Mouse (Mus musculus): ENCODE measurements around the gene Sgsm1. TPM values are rescaled to one million over a fixed set of nuclear protein-coding genes. Genes with fewer than 3 reads are reported as not detected.

Gene Sgsm1
- polyA plus RNA-seq, 1 experiment from 2014 or later, result 21.1 TPM

DNA sequence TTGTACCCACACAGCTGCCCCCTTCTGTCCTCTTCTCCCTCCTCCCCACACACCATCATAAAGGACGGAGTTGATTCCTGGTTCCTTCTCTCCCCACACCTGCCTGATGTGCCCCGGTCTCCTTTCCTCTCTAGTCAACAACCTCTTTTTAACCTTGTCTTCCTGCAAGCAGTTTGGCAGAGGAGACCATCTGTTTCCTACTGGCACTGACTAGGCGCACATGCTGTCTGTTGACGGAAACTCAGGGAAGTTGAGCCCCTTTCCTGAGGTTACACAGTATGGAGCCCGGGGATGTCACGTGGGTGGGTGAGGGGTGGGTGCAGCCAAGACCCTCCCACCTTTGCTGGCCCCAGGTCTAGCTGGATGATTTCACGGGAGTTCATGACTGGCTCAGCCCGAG lies 17.8 kb downstream of the Sgsm1 start:
- H3K27ac ChIP-seq (replicated peaks), result no peak overlapping the region
- H3K4me1 ChIP-seq (replicated peaks), result peaks cover 16% of the 10 kb centered on the region; the same call in 1 of the 2 replicates
- no peak overlapping the region for H3K4me2 ChIP-seq
- peaks cover 16% of the 10 kb centered on the region; the same call in 1 of the 2 replicates for H3K27me3 ChIP-seq
- ATAC-seq (ENCODE audit: low FRiP score, low read depth), result no peak
- no peak overlapping the region for H3K4me3 ChIP-seq
- H3K36me3 ChIP-seq, result no peaks in the 10 kb centered on the region
- H3K9me3 ChIP-seq, result no peaks in the 10 kb centered on the region
- WGBS, result 55% methylated on average over 8 of the region's 8 CpGs
- no peak overlapping the region for H3K9ac ChIP-seq

GRCm38 (mm10) chr5:113292179-113292578 lies 18.4 kb downstream of the Sgsm1 start:
- peaks cover 17% of the 10 kb centered on the region; the same call in 1 of the 2 replicates for H3K27me3 ChIP-seq
- H3K9ac ChIP-seq, result no peak overlapping the region
- peaks cover 20% of the 10 kb centered on the region for H3K4me1 ChIP-seq (replicated peaks)
- H3K4me2 ChIP-seq, result no peak overlapping the region
- no peak overlapping the region for H3K27ac ChIP-seq (replicated peaks)
- no peak for ATAC-seq (ENCODE audit: low FRiP score, low read depth)
- H3K4me3 ChIP-seq, result no peak overlapping the region
- H3K36me3 ChIP-seq, result no peaks in the 10 kb centered on the region
- H3K9me3 ChIP-seq, result no peaks in the 10 kb centered on the region
- 22% methylated on average over 8 of the region's 8 CpGs for WGBS

DNA sequence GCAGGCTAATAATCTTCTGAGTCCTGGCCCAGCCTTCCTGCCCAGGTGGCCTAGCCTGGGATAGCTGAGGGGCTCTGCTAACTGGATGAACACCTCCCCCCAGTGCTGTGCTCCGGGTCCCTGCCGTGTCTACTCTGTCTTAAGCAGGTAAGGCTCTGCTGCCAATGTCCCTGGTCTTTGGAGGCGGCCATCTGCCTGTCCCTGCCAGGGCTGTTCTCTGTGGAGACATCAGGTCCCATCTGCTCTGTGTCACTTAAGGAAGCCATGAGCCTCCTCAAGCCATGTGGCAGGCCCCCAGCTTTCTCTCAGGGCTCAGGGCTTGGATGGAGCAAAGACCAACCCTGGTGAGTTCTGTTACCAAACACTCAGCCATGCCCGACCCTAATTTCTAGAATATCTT lies 19.5 kb downstream of the Sgsm1 start:
- peaks cover 26% of the 10 kb centered on the region for H3K4me1 ChIP-seq (replicated peaks)
- no peak overlapping the region for H3K4me3 ChIP-seq
- ATAC-seq (ENCODE audit: low FRiP score, low read depth), result no peak
- H3K36me3 ChIP-seq, result no peaks in the 10 kb centered on the region
- no peak overlapping the region for H3K27ac ChIP-seq (replicated peaks)
- 76% methylated on average over 4 of the region's 4 CpGs for WGBS
- H3K9me3 ChIP-seq, result no peaks in the 10 kb centered on the region
- peaks cover 17% of the 10 kb centered on the region; the same call in 1 of the 2 replicates for H3K27me3 ChIP-seq
- H3K9ac ChIP-seq, result no peak overlapping the region
- no peak overlapping the region for H3K4me2 ChIP-seq

DNA sequence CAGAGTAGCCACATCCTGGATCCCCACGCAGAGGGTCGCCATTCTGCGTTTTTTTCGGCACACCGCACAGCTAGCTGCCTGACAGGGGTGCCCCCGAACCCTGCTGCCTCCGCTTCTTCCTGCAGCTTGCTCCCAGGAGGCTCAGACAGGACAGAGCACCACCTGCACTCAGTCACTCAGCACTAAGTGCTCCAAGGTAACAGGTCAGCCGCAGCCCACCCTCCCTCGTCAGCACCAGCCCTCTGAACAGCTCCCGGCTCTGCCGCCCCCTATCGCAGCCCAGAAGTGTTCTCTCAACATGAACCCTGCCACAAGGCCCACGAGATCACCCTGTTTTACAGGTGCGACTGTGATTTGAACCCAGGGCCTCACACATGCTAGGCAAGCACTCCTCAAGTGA lies 20.4 kb downstream of the Sgsm1 start:
- Histone ChIP-seq H3K4me2 (no peak overlapping the region), H3K27ac (replicated peaks) (no peak overlapping the region)
- no peak for ATAC-seq (ENCODE audit: low FRiP score, low read depth)

GRCm38 (mm10) chr5:113288490-113288889 lies 22.1 kb downstream of the Sgsm1 start:
- H3K36me3 ChIP-seq, result peaks cover 9% of the 10 kb centered on the region
- peaks cover 26% of the 10 kb centered on the region for H3K4me1 ChIP-seq (replicated peaks)
- H3K9ac ChIP-seq, result no peak overlapping the region
- H3K4me2 ChIP-seq, result no peak overlapping the region
- ATAC-seq (ENCODE audit: low FRiP score, low read depth), result no peak
- no peak overlapping the region for H3K27ac ChIP-seq (replicated peaks)
- H3K9me3 ChIP-seq, result no peaks in the 10 kb centered on the region
- 51% methylated on average over 13 of the region's 13 CpGs for WGBS
- H3K4me3 ChIP-seq, result no peak overlapping the region
- peaks cover 17% of the 10 kb centered on the region; the same call in 1 of the 2 replicates for H3K27me3 ChIP-seq

More for the DNA sequence above, 20.4 kb downstream of the Sgsm1 start:
- WGBS, result 42% methylated on average over 14 of the region's 14 CpGs
- Histone ChIP-seq H3K36me3 (peaks cover 3% of the 10 kb centered on the region), H3K9ac (no peak overlapping the region), H3K9me3 (no peaks in the 10 kb centered on the region), H3K27me3 (peaks cover 17% of the 10 kb centered on the region; the same call in 1 of the 2 replicates), H3K4me3 (no peak overlapping the region), H3K4me1 (replicated peaks) (peaks cover 26% of the 10 kb centered on the region)

GRCm38 (mm10) chr5:113287762-113288161 lies 22.8 kb downstream of the Sgsm1 start:
- Histone ChIP-seq H3K27ac (replicated peaks) (no peak overlapping the region), H3K4me3 (no peak overlapping the region), H3K9ac (no peak overlapping the region), H3K4me1 (replicated peaks) (peaks cover 24% of the 10 kb centered on the region), H3K4me2 (no peak overlapping the region), H3K27me3 (peaks cover 17% of the 10 kb centered on the region; the same call in 1 of the 2 replicates), H3K36me3 (peaks cover 9% of the 10 kb centered on the region), H3K9me3 (no peaks in the 10 kb centered on the region)
- 52% methylated on average over 5 of the region's 5 CpGs for WGBS
- ATAC-seq (ENCODE audit: low FRiP score, low read depth), result no peak

DNA sequence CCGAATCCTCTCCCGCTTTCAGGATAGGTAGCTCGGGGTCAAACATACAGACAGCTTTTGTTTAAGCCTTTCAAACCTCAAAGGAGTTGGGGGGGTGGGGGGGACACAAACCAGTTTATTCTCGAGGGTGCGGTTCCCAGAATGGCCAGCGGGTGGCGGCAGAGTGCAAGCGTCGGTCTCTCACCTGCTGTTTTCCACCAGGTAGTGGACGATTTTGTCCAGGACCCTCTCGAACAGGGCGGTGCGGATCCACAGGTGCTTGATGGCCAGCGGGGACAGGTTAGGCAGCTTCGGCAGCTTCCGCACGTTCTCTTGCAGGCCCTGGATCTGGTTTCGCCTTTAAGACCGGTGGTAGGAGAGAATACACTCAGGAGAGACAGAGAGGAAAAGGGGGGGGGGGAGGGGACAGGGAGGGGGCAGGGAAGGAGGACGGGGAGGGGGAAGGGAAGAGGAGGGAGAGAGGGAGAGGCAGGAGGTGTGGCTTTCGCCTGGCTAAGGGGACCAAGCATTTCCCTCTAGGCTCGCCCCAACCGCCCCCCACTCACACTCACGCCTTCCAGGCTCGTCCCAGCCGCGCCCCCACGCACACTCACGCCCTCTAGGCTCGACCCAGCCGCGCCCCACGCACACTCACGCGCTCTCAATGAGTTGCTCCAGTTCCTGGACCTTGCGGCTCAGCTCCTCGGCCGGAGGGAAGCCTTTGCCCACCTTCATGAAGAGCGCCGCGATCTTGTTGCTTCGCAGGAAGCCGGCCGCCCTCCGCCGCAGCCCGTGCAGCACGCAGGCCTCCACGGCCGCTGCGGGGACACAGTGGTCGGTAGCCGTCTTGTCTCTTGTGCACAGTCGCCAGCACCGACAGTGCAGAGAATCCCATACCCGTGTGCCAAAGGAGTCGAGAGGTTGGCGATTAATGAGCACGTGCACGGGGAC lies 23.7 kb downstream of the Sgsm1 start:
- Histone ChIP-seq H3K27me3 (peaks cover 17% of the 10 kb centered on the region; the same call in 1 of the 2 replicates), H3K4me3 (peak overlapping the region; percentile 25), H3K9me3 (no peaks in the 10 kb centered on the region), H3K4me1 (replicated peaks) (peaks cover 15% of the 10 kb centered on the region), H3K27ac (replicated peaks) (no peak overlapping the region), H3K9ac (peak overlapping the region; percentile 27; the same call in 1 of the 2 replicates), H3K4me2 (peak overlapping the region; percentile 49), H3K36me3 (peaks cover 15% of the 10 kb centered on the region)
- peak; percentile 43 for ATAC-seq (ENCODE audit: low FRiP score, low read depth)
- WGBS, result 3% methylated on average over 54 of the region's 60 CpGs

- WGBS, result 80% methylated on average over 11 of the region's 11 CpGs
- Histone ChIP-seq H3K27me3 (peaks cover 17% of the 10 kb centered on the region; the same call in 1 of the 2 replicates), H3K4me1 (replicated peaks) (peaks cover 13% of the 10 kb centered on the region), H3K9me3 (no peaks in the 10 kb centered on the region), H3K36me3 (peaks cover 19% of the 10 kb centered on the region), H3K9ac (no peak overlapping the region), H3K4me3 (no peak overlapping the region), H3K4me2 (no peak overlapping the region), H3K27ac (replicated peaks) (no peak overlapping the region)
- no peak for ATAC-seq (ENCODE audit: low FRiP score, low read depth)
Measured at GRCm38 (mm10) chr5:113286048-113286447, 24.5 kb downstream of the Sgsm1 start.

DNA sequence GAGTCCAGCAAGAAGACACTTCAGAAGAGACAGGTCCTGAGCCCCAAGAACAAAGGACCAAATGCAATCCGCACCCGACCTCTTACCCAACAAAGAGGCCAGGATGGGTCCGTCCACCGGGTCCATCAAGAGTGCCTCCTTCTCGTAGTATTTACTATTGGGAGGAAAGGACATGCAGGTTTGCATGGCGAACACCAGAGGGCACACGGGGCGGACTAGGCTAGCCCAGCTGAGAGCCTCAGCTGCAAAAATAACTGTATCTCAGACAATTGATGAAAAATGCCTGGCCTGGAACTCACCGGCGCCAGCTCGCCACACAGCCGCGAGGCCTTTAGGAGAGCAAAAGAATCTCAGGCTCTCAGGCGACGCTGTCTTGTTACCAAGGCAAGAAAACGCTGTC lies 25.0 kb downstream of the Sgsm1 start:
- no peak for ATAC-seq (ENCODE audit: low FRiP score, low read depth)
- Histone ChIP-seq H3K27ac (replicated peaks) (no peak overlapping the region), H3K4me3 (no peak overlapping the region), H3K4me2 (no peak overlapping the region), H3K27me3 (peaks cover 17% of the 10 kb centered on the region; the same call in 1 of the 2 replicates), H3K36me3 (peaks cover 19% of the 10 kb centered on the region), H3K4me1 (replicated peaks) (peaks cover 11% of the 10 kb centered on the region), H3K9me3 (no peaks in the 10 kb centered on the region), H3K9ac (no peak overlapping the region)
- WGBS, result 57% methylated on average over 16 of the region's 16 CpGs

- Histone ChIP-seq H3K4me3 (no peak overlapping the region), H3K36me3 (peaks cover 22% of the 10 kb centered on the region), H3K4me2 (no peak overlapping the region), H3K27me3 (peaks cover 10% of the 10 kb centered on the region; the same call in 1 of the 2 replicates), H3K9me3 (no peaks in the 10 kb centered on the region), H3K9ac (no peak overlapping the region), H3K4me1 (replicated peaks) (peaks cover 11% of the 10 kb centered on the region), H3K27ac (replicated peaks) (no peak overlapping the region)
- no peak for ATAC-seq (ENCODE audit: low FRiP score, low read depth)
- WGBS, result 64% methylated on average over 2 of the region's 2 CpGs
Measured at GRCm38 (mm10) chr5:113283726-113284125, 26.9 kb downstream of the Sgsm1 start.

DNA sequence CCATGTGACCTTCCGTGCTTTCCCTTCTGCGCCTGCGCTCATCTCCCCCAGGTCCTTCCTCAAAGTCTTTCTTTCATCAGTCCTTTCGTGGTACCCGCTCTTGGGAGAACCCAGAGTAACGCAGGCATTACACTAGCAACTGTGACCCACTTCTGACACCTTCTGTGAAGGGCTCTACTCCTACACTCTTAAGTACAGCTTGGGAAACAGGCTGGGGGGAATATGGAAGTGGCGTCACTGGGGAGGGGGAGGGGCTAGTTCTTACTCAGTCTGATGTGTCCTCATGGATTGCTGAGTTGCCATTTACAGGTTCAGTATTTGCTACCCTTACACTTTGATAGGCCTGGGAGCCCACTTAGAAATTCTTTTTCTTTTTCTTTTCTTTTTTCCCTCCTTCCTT lies 29.0 kb downstream of the Sgsm1 start:
- H3K4me2 ChIP-seq, result no peak overlapping the region
- no peak overlapping the region for H3K27ac ChIP-seq (replicated peaks)
- H3K36me3 ChIP-seq, result peaks cover 39% of the 10 kb centered on the region
- no peak for ATAC-seq (ENCODE audit: low FRiP score, low read depth)
- no peak overlapping the region for H3K9ac ChIP-seq
- H3K4me1 ChIP-seq (replicated peaks), result no peaks in the 10 kb centered on the region
- H3K9me3 ChIP-seq, result no peaks in the 10 kb centered on the region
- no peaks in the 10 kb centered on the region for H3K27me3 ChIP-seq
- WGBS, result 87% methylated on average over 7 of the region's 7 CpGs
- no peak overlapping the region for H3K4me3 ChIP-seq

DNA sequence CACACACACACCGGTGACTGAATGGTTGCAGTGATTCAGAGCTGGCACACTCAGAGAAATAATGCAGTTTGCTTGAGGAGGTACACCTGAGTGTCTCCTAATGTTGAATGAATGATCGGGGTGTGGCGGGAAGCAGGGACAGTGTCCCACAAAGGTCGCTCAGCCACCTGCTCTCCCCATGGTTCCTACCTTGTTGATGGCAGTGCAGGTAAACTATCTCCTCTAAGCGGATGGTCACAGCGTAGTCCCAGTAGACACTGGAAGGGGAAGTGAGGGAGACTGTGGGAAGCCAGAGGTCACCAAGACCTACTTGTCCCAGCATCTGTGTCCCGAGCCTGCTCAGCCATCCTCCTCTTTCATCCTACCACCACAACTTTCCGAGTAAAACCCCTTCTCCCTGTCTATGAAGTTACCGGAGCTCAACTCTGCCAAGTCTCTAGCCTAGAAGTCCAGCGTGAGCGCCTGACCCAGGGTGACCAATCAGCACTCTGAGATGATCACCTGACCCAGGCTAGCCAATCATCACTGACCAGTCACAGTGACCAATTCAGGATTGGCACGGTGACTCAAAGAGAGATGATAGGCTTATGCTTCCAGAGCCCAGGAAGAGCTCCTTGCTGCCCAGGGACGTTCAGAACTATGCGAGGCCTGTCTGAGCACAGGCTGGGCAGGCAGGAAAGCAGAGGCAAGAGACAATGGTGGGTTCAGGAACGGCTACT lies 30.3 kb downstream of the Sgsm1 start:
- Histone ChIP-seq H3K9ac (no peak overlapping the region), H3K4me2 (peak overlapping the region; percentile 35), H3K4me3 (no peak overlapping the region; the same call in 1 of the 2 replicates), H3K4me1 (replicated peaks) (no peaks in the 10 kb centered on the region), H3K27me3 (no peaks in the 10 kb centered on the region), H3K36me3 (peaks cover 51% of the 10 kb centered on the region), H3K9me3 (no peaks in the 10 kb centered on the region), H3K27ac (replicated peaks) (no peak overlapping the region)
- ATAC-seq (ENCODE audit: low FRiP score, low read depth), result 0 out of 2 replicates have a peak, but pooled peaks have one; percentile 47
- 29% methylated on average over 15 of the region's 15 CpGs for WGBS

All from hindbrain, embryonic 15.5 days (tissue).